Mouse (Mus musculus): Measurements from ENCODE around the gene Qars. TPM values are rescaled to one million over a fixed set of nuclear protein-coding genes. Genes with fewer than 3 reads are reported as not detected.

The Qars gene
- polyA plus RNA-seq (2015; fragmentation: Nextera tagmentation; extraction: Ambion mirVana) = 70.4 and 83.2 TPM in 2 replicates

DNA sequence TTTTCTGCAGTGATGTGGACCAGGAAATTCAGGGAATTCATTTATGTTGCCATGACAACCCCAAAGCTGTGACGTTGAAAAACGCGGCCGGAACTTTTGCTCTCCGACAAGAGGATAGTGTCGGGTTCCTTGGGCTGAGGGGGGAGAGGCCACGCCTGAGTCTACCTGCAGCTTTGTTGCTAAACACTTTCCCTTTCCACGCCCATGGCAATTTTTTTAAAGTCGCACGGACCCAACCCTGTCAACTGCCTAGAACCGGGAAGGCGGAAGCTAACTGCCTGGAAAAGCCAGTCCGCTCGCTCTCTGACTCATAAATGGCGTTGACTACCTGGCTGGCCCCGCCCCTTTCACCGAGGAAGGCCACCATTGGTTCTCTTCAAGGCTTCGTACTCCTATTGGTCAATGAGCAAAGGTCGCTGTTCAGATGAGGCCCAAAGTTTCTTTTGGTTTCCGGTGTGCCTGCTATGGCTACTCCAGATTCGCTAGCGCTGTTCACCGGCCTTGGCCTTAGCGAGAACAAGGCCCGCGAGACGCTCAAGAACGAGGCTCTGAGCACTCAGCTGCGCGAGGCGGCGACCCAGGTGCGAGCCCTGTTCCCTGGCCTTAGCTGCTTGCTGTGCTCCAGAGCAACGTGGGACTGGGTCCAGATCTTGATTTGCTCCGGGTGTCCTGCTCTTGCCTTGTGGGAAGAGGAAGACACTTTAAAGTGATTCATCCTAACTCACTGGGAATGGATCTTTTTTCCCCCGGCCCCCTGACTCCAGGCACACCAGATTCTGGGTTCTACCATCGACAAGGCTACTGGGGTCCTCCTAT lies at the start of gene Qars:
Qars (plus strand) TSS at position 88 of the 816 bp plus-strand sequence.
- no peaks in the 10 kb centered on the region for H3K27me3 ChIP-seq (ENCODE audit: control insufficient read depth, insufficient read depth, low read length)
- peak within 1 kb of the TSS; percentile 76 for H3K4me3 ChIP-seq (ENCODE audit: low read length)
- ATAC-seq (replicated peaks; ENCODE audit: extremely low read depth, insufficient read depth, low FRiP score) = peak; percentile 94
- no peaks in the 10 kb centered on the region for H3K9me3 ChIP-seq (replicated peaks; ENCODE audit: control insufficient read depth, low read length)
- H3K4me2 ChIP-seq (ENCODE audit: low read depth, low read length) = peak within 1 kb of the TSS; percentile 72
- H3K36me3 ChIP-seq (ENCODE audit: control insufficient read depth, insufficient read depth) = peaks cover 28% of the 10 kb centered on the region
- H3K4me1 ChIP-seq (ENCODE audit: control insufficient read depth, insufficient read depth, low read length) = peaks cover 11% of the 10 kb centered on the region
- under 1% methylated on average over 37 of the region's 37 CpGs for WGBS
- H3K9ac ChIP-seq (ENCODE audit: low read length) = peak within 1 kb of the TSS; percentile 85
- peak within 1 kb of the TSS; percentile 84 for H3K27ac ChIP-seq (ENCODE audit: low read length)

DNA sequence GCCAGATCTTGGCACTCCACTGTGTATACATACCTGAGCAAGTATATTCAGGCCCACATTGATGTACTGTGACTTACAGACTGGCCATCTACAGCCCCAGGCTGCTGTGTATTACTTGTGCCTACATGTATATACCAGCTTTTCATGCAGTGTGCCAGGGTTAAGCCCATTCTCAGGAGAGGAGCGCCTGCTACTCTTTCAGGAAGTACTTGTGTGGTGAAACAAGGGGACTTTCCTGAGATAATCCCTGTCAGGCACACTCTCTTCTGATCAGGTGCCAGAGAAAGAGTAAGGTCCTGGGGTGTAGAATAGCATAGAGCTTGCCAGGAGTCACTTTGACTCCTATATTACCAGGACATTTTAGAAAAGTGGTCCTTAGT lies 47.6 kb upstream of the Qars start:
- WGBS = 78% methylated on average over 1 of the region's 1 CpGs
- no peaks in the 10 kb centered on the region for H3K9me3 ChIP-seq (replicated peaks; ENCODE audit: control insufficient read depth, low read length)
- H3K4me2 ChIP-seq (ENCODE audit: low read depth, low read length) = peak overlapping the region; percentile 93
- peaks cover 18% of the 10 kb centered on the region for H3K4me1 ChIP-seq (ENCODE audit: control insufficient read depth, insufficient read depth, low read length)
- H3K9ac ChIP-seq (ENCODE audit: low read length) = no peak overlapping the region; the same call in 1 of the 2 replicates
- no peak for ATAC-seq (replicated peaks; ENCODE audit: extremely low read depth, insufficient read depth, low FRiP score)
- peaks cover 18% of the 10 kb centered on the region for H3K36me3 ChIP-seq (ENCODE audit: control insufficient read depth, insufficient read depth)
- H3K4me3 ChIP-seq (ENCODE audit: low read length) = peak overlapping the region; percentile 87
- no peaks in the 10 kb centered on the region for H3K27me3 ChIP-seq (ENCODE audit: control insufficient read depth, insufficient read depth, low read length)
- H3K27ac ChIP-seq (ENCODE audit: low read length) = peak overlapping the region; percentile 88

DNA sequence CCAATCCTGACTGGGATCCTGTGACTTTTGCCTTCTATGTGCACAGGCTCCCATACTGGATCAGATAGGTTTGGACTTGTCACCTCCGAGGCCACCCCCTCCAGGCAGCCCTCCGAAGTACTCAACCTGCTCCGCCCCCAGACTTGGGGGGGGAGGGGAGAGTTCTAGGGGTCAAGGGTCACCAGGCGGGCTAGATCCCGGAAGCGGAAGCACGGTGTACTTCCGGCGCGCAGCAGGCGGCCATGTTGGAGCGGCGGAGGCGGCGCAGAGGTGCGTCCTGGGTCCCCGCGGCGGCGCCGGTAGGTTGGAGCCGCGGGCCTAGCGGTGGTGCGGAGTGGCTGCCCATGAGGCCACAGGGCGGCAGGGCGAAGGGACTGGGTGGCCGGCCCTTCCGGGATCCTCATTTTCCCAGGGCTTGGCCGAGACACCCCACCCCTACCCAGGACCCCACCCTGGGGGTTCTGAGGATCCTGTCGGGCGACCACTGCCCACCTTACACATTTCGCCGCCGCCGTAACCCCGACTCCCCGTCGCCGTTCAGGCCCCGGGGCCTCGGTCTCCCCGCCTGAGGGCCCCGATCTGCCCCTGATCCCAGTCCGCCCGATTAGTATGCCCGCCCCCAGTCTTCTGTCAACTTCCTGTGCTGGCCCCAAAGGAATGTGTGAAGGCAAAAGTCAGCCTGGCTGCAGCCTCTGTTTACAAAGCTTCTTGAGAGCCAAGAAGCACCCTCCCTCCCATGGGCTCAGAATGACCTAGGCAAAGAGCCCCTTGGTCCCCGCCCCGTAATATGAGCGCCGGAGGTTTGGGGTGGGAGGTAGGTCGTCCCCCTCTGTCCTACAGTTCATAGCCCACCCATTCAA lies 47.0 kb upstream of the Qars start, which contains the start of gene Ccdc71:
Ccdc71 (plus strand) TSS at position 209 of the 860 bp plus-strand sequence.
- H3K27ac ChIP-seq (ENCODE audit: low read length) = peak within 1 kb of the TSS; percentile 88

DNA sequence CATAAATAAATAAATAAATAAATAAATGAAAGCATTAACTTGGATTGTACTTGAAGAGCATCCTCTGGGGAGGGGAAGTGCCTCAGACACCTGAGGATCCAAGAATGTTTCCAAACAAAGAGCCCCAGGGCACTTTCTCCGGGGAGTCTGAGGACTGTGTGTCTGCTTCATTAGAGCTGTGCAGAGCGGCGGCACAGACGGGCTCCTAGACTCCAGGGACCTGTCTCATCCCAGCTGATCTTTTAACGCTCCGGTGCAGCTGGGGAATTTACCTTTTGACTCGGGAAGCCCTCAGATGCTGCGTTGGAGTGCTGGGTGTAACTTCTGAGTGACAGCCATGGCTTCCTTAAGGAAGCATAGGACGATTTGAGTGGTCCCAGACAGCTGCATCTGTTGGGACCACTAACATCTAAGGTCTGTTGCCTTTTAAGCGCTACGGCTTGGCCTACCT lies 46.3 kb upstream of the Qars start, which contains the start of gene Klhdc8b:
Klhdc8b (minus strand) TSS at position 401 of the 451 bp plus-strand sequence.
- Histone ChIP-seq H3K27me3 (ENCODE audit: control insufficient read depth, insufficient read depth, low read length) (no peaks in the 10 kb centered on the region), H3K36me3 (ENCODE audit: control insufficient read depth, insufficient read depth) (peaks cover 24% of the 10 kb centered on the region), H3K27ac (ENCODE audit: low read length) (peak within 1 kb of the TSS; percentile 88), H3K9me3 (replicated peaks; ENCODE audit: control insufficient read depth, low read length) (no peaks in the 10 kb centered on the region), H3K4me3 (ENCODE audit: low read length) (peak within 1 kb of the TSS; percentile 87), H3K9ac (ENCODE audit: low read length) (peak within 1 kb of the TSS; percentile 92), H3K4me1 (ENCODE audit: control insufficient read depth, insufficient read depth, low read length) (peaks cover 18% of the 10 kb centered on the region), H3K4me2 (ENCODE audit: low read depth, low read length) (peak within 1 kb of the TSS; percentile 93)
- no peak for ATAC-seq (replicated peaks; ENCODE audit: extremely low read depth, insufficient read depth, low FRiP score)
- 21% methylated on average over 11 of the region's 11 CpGs for WGBS

More for the DNA sequence above, 47.0 kb upstream of the Qars start, which contains the start of gene Ccdc71:
- peak within 1 kb of the TSS; percentile 92 for H3K9ac ChIP-seq (ENCODE audit: low read length)
- H3K4me2 ChIP-seq (ENCODE audit: low read depth, low read length) = peak within 1 kb of the TSS; percentile 93
- no peaks in the 10 kb centered on the region for H3K9me3 ChIP-seq (replicated peaks; ENCODE audit: control insufficient read depth, low read length)
- WGBS = under 1% methylated on average over 52 of the region's 52 CpGs
- no peaks in the 10 kb centered on the region for H3K27me3 ChIP-seq (ENCODE audit: control insufficient read depth, insufficient read depth, low read length)
- H3K4me3 ChIP-seq (ENCODE audit: low read length) = peak within 1 kb of the TSS; percentile 87
- H3K4me1 ChIP-seq (ENCODE audit: control insufficient read depth, insufficient read depth, low read length) = peaks cover 18% of the 10 kb centered on the region
- ATAC-seq (replicated peaks; ENCODE audit: extremely low read depth, insufficient read depth, low FRiP score) = peak; percentile 69
- H3K36me3 ChIP-seq (ENCODE audit: control insufficient read depth, insufficient read depth) = peaks cover 19% of the 10 kb centered on the region

DNA sequence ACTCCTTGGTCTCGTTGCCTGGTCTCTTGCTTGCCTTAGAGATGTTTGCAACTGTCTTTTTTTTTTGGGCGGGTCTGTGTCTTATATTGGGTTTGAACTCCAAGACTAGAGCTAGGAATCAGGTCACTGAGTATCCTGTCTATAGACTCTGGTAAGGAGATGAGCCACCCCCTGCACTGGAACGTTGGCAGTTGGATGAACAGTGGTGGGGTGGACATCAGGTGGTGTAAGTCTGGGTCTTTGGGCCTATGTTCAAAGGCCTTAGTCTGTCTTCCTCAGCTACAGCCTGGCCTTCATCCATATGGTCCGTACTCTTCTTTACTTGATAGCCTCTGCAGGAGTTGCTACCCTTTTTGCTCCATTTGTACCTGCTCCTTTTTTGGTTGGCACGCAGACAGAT lies 45.8 kb upstream of the Qars start:
- Histone ChIP-seq H3K4me1 (ENCODE audit: control insufficient read depth, insufficient read depth, low read length) (peaks cover 18% of the 10 kb centered on the region), H3K27ac (ENCODE audit: low read length) (peak overlapping the region; percentile 88), H3K4me2 (ENCODE audit: low read depth, low read length) (peak overlapping the region; percentile 93), H3K9me3 (replicated peaks; ENCODE audit: control insufficient read depth, low read length) (no peaks in the 10 kb centered on the region), H3K27me3 (ENCODE audit: control insufficient read depth, insufficient read depth, low read length) (no peaks in the 10 kb centered on the region), H3K9ac (ENCODE audit: low read length) (no peak overlapping the region; the same call in 1 of the 2 replicates), H3K4me3 (ENCODE audit: low read length) (peak overlapping the region; percentile 87), H3K36me3 (ENCODE audit: control insufficient read depth, insufficient read depth) (peaks cover 25% of the 10 kb centered on the region)
- ATAC-seq (replicated peaks; ENCODE audit: extremely low read depth, insufficient read depth, low FRiP score) = no peak
- 77% methylated on average over 5 of the region's 5 CpGs for WGBS

DNA sequence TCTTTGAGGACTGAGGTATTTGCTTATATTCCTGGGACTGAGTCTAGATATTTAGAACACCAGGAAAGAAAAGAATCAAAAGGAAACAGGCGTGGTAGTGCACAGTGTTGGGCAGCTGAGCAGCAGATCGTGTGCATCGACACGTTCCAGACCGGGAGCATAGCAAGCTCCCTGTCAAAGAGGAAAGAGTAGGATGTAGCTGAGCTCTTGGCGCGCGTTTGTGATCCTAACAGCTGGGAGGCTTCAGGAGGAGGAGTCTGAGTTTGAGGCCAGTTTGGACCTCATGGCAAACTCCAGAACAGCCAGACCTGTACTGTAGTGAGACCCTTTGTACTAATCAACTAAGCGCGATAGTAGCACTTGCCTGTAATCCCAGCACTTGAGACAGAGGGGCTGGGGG lies 45.3 kb upstream of the Qars start:
- peak overlapping the region; percentile 88 for H3K27ac ChIP-seq (ENCODE audit: low read length)

DNA sequence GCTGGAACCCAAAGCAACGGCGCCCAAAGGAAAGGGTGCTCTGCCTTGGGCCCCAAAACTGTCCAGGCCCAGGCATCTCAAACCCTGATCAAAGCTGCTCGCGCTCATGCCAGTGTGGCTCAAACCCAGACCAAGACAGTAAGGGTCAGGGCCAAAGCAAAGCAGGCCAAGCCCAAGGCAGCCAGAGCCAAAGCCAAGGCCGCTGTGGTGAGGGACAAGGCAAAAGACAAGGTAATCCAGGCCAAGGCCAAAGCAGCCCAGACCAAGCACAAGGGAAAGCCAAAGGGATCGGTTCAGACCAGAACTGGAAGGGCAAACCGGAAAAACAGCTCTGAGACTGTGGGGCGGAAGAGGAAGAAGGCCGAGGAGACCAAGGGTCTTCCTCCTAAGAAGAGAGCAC lies 43.8 kb upstream of the Qars start:
- Histone ChIP-seq H3K27me3 (ENCODE audit: control insufficient read depth, insufficient read depth, low read length) (no peaks in the 10 kb centered on the region), H3K27ac (ENCODE audit: low read length) (no peak overlapping the region), H3K4me1 (ENCODE audit: control insufficient read depth, insufficient read depth, low read length) (peaks cover 18% of the 10 kb centered on the region), H3K4me3 (ENCODE audit: low read length) (no peak overlapping the region), H3K4me2 (ENCODE audit: low read depth, low read length) (no peak overlapping the region), H3K36me3 (ENCODE audit: control insufficient read depth, insufficient read depth) (peaks cover 25% of the 10 kb centered on the region), H3K9ac (ENCODE audit: low read length) (no peak overlapping the region), H3K9me3 (replicated peaks; ENCODE audit: control insufficient read depth, low read length) (no peaks in the 10 kb centered on the region)
- WGBS = 91% methylated on average over 9 of the region's 9 CpGs
- ATAC-seq (replicated peaks; ENCODE audit: extremely low read depth, insufficient read depth, low FRiP score) = no peak

More for the DNA sequence above, 45.3 kb upstream of the Qars start:
- ATAC-seq (replicated peaks; ENCODE audit: extremely low read depth, insufficient read depth, low FRiP score) = 0 out of 2 replicates have a peak, but pooled peaks have one; percentile 28
- WGBS = 55% methylated on average over 10 of the region's 10 CpGs
- Histone ChIP-seq H3K9ac (ENCODE audit: low read length) (peak overlapping the region; percentile 12; the same call in 1 of the 2 replicates), H3K27me3 (ENCODE audit: control insufficient read depth, insufficient read depth, low read length) (no peaks in the 10 kb centered on the region), H3K9me3 (replicated peaks; ENCODE audit: control insufficient read depth, low read length) (no peaks in the 10 kb centered on the region), H3K4me1 (ENCODE audit: control insufficient read depth, insufficient read depth, low read length) (peaks cover 18% of the 10 kb centered on the region), H3K36me3 (ENCODE audit: control insufficient read depth, insufficient read depth) (peaks cover 25% of the 10 kb centered on the region), H3K4me3 (ENCODE audit: low read length) (no peak overlapping the region), H3K4me2 (ENCODE audit: low read depth, low read length) (peak overlapping the region; percentile 93)

DNA sequence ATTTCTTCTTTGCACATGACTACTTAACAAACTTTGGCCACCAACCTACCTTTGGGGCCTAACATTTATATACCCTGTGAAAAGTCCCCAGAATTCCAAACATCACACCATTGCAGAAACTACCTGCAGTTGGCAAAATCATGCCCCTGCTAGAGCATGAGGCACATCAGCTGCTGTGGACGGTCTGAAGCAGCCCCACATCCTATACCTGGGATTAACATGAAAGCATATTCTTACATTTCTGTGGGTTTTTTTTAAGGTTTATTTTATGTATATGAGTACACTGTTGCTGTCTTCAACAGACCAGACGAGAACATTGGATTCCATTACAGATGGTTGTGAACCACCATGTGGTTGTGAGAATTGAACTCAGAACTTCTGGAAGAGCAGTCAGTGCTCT lies 41.3 kb upstream of the Qars start:
- peaks cover 25% of the 10 kb centered on the region for H3K36me3 ChIP-seq (ENCODE audit: control insufficient read depth, insufficient read depth)
- no peak overlapping the region for H3K4me2 ChIP-seq (ENCODE audit: low read depth, low read length)
- peaks cover 17% of the 10 kb centered on the region for H3K4me1 ChIP-seq (ENCODE audit: control insufficient read depth, insufficient read depth, low read length)
- H3K27ac ChIP-seq (ENCODE audit: low read length) = no peak overlapping the region
- no peak overlapping the region for H3K4me3 ChIP-seq (ENCODE audit: low read length)
- no peak for ATAC-seq (replicated peaks; ENCODE audit: extremely low read depth, insufficient read depth, low FRiP score)
- no peaks in the 10 kb centered on the region for H3K9me3 ChIP-seq (replicated peaks; ENCODE audit: control insufficient read depth, low read length)
- no peak overlapping the region for H3K9ac ChIP-seq (ENCODE audit: low read length)
- H3K27me3 ChIP-seq (ENCODE audit: control insufficient read depth, insufficient read depth, low read length) = no peaks in the 10 kb centered on the region
- WGBS = 92% methylated on average over 2 of the region's 2 CpGs

Data from heart, embryonic 16.5 days (tissue).